Mouse (Mus musculus): ENCODE results near the gene Oxnad1.

GRCm38 (mm10) chr14:32056675-32057074 is 28.5 kb upstream of the Oxnad1 start:
- TF ChIP-seq POLR2A (IDR thresholded peaks at IDR 0.05; ENCODE audit: borderline replicate concordance, extremely low read depth, insufficient read depth, insufficient read length, poor library complexity, severe bottlenecking) = no peak
- peak; percentile 38; the same call in 1 of the 2 replicates for TF ChIP-seq CTCF (IDR thresholded peaks at IDR 0.05; ENCODE audit: borderline replicate concordance, extremely low read depth, insufficient read depth, insufficient read length)
